ENCODE assay signal across 1 mouse cellular context in the genomic region with DNA sequence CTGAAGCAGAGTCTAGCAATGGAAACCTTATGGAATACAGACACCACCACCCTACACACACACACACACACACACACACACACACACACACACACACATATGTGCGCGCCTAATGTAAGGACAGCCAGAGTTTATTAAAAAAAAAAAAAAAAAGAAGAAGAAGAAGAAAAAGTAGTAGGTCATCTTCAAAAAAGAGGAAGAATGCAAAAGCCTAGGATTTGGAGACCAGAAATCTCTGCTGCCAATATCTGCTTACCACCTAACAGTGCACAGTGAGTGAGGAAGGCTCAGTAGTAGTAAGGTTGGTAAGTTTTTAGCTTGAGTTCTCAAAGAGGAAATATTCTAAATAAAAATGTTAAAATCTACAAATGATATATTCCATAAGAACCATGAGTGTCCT.
A peak's percentile ranks its signal among the peaks of the same experiment; 100 is the strongest.
TF ChIP-seq lines count a peak whose summit lies in the region.

No protein-coding gene starts in this region.

TF ChIP-seq in MEL, 35 proteins besides CTCF, POLR2A, EP300 and RAD21:
- TF ChIP-seq RCOR1 (IDR thresholded peaks at IDR 0.05; ENCODE audit: low read depth, low read length) = peak; percentile 79
- no peak for TF ChIP-seq GATA1 (IDR thresholded peaks at IDR 0.05; ENCODE audit: low read depth, low read length)
- no peak for TF ChIP-seq MAFK (IDR thresholded peaks at IDR 0.05; ENCODE audit: borderline replicate concordance, low read depth, low read length)
- no peak for TF ChIP-seq ETS1 (IDR thresholded peaks at IDR 0.05; ENCODE audit: low read depth, low read length)
- TF ChIP-seq MYB (IDR thresholded peaks at IDR 0.05; ENCODE audit: low read depth, low read length) = no peak
- TF ChIP-seq MEF2A (IDR thresholded peaks at IDR 0.05; ENCODE audit: extremely low read depth, insufficient replicate concordance, low read depth, low read length, poor library complexity, severe bottlenecking) = no peak
- TF ChIP-seq ZC3H11A (IDR thresholded peaks at IDR 0.05; ENCODE audit: low read depth, low read length) = no peak
- no peak for TF ChIP-seq KAT2A (conservative IDR thresholded peaks at IDR 0.05; ENCODE audit: low read depth, low read length)
- no peak for TF ChIP-seq POLR2AphosphoS2 (IDR thresholded peaks at IDR 0.05; ENCODE audit: low read length)
- 0 out of 2 replicates have a peak, but pooled peaks have one; percentile 20 for TF ChIP-seq MYC (IDR thresholded peaks at IDR 0.05; ENCODE audit: low read depth, low read length)
- no peak for TF ChIP-seq USF1 (IDR thresholded peaks at IDR 0.05; ENCODE audit: low read depth, low read length)
- no peak for TF ChIP-seq GABPA (IDR thresholded peaks at IDR 0.05; ENCODE audit: low read depth, low read length)
- TF ChIP-seq ZKSCAN1 (IDR thresholded peaks at IDR 0.05; ENCODE audit: low read depth, low read length) = no peak
- no peak for TF ChIP-seq SIN3A (IDR thresholded peaks at IDR 0.05; ENCODE audit: low read length)
- peak; percentile 78 for TF ChIP-seq ZNF384 (IDR thresholded peaks at IDR 0.05; ENCODE audit: low read depth, low read length)
- no peak for TF ChIP-seq SMC3 (IDR thresholded peaks at IDR 0.05; ENCODE audit: low read depth, low read length)
- no peak for TF ChIP-seq BHLHE40 (IDR thresholded peaks at IDR 0.05; ENCODE audit: borderline replicate concordance, low read depth, low read length)
- TF ChIP-seq MAZ (IDR thresholded peaks at IDR 0.05; ENCODE audit: low read depth, low read length) = no peak
- TF ChIP-seq UBTF (IDR thresholded peaks at IDR 0.05; ENCODE audit: borderline replicate concordance, insufficient read depth, low read depth, low read length) = no peak
- 0 out of 2 replicates have a peak, but pooled peaks have one; percentile 34 for TF ChIP-seq MXI1 (IDR thresholded peaks at IDR 0.05; ENCODE audit: low read depth, low read length)
